Mouse (Mus musculus) forebrain, embryonic 13.5 days (tissue): Measurements from ENCODE around the gene Hpse2. TPM values are rescaled to one million over a fixed set of nuclear protein-coding genes. Genes with fewer than 3 reads are reported as not detected.

ENCODE experiments used
- ATAC-seq: fragments of 200-750 bp; cut with Nextera tagmentation; 2 replicates; pipeline ENCODE4 v1.8.0; 2017
- H3K27ac ChIP-seq: fragments of 300-500 bp; sonication (generic); 2 replicates; pipeline ENCODE4 v1.5.1; 2015; ENCODE audit warnings: inconsistent platforms, mild to moderate bottlenecking, moderate library complexity
- H3K27me3 ChIP-seq: fragments of 300-500 bp; sonication (generic); 2 replicates; pipeline ENCODE4 v1.6.1; 2015; ENCODE audit warnings: mild to moderate bottlenecking, inconsistent platforms
- H3K36me3 ChIP-seq: fragments of 300-500 bp; sonication (generic); 2 replicates; pipeline ENCODE4 v1.6.1; 2015; ENCODE audit warnings: mild to moderate bottlenecking, inconsistent platforms; ENCODE audit not compliant: poor library complexity, severe bottlenecking
- H3K4me1 ChIP-seq: fragments of 300-500 bp; sonication (generic); 2 replicates; pipeline ENCODE4 v1.6.1; 2015; ENCODE audit warnings: inconsistent platforms
- H3K4me2 ChIP-seq: fragments of 300-500 bp; sonication (generic); 2 replicates; pipeline ENCODE4 v1.6.1; 2015; ENCODE audit warnings: inconsistent platforms, mild to moderate bottlenecking, moderate library complexity
- H3K4me3 ChIP-seq: fragments of 300-500 bp; sonication (generic); 2 replicates; pipeline ENCODE4 v1.5.1; 2015; ENCODE audit warnings: mild to moderate bottlenecking, inconsistent platforms
- H3K9ac ChIP-seq: fragments of 300-500 bp; sonication (generic); 2 replicates; pipeline ENCODE4 v1.6.1; 2015; ENCODE audit warnings: mild to moderate bottlenecking, inconsistent platforms
- H3K9me3 ChIP-seq: fragments of 300-500 bp; sonication (generic); replicated peaks from 2 replicates; pipeline ENCODE4 v1.6.1; 2016; ENCODE audit warnings: inconsistent platforms
- WGBS: fragments of 180-500 bp; shearing (Covaris S2); methylation state at CpG from one replicate; pipeline ENCODE4 v1.1.7; 2015; 5-methylcytosine and 5-hydroxymethylcytosine counted together
- polyA plus RNA-seq: library from polyadenylated mRNA; unstranded; fragments of >200 nt; fragmentation: Nextera tagmentation; extraction: Ambion mirVana; gene quantifications from 2 replicates; pipeline ENCODE4 v1.2.1, GENCODE M21; 2015

Gene Hpse2
- polyA plus RNA-seq, 1 experiment from 2014 or later, result not detected

GRCm38 (mm10) chr19:42869663-42870530 lies 518.3 kb downstream of the Hpse2 start:
- H3K4me3 ChIP-seq, result no peak overlapping the region
- H3K4me2 ChIP-seq, result no peak overlapping the region
- whole genome bisulfite sequencing, result 87% methylated on average over 8 of the region's 8 CpGs
- no peak for ATAC-seq
- no peaks in the 10 kb centered on the region for H3K27me3 ChIP-seq
- H3K9ac ChIP-seq, result no peak overlapping the region
- H3K36me3 ChIP-seq, result no peaks in the 10 kb centered on the region
- no peaks in the 10 kb centered on the region for H3K4me1 ChIP-seq
- no peaks in the 10 kb centered on the region for H3K9me3 ChIP-seq
- no peak overlapping the region for H3K27ac ChIP-seq

DNA sequence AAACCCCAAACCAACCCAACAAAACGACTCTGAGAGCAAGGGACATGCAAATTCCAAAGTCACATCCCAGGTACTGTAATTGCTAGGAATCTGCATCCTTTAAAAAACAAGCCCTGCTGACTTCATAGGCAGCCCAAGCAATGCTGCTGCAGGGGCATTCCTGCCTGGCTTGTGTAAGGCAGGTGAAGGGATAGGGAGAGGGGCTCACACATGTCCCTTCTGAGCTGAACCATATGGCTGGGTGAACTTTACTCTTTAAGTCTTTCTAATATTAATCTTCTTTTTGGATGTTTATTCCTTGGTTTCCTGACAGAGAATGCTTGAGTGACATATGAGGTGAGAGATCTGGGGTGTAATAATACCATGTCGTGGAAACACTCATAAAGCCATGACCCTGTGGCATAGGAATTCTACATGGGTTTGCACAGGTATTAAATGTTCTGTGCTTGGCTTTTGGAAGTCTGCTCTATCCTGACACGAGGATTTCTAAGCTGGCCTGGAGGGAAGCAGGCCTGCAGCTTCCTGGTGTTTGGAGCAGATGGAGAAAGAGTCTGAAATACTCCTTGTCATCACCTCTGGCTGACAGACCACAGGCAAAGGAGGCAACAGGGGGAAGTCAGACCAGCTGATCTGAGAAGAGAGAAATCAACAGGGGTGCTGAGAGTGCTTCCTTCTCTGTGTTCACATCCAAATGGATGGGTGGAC lies 519.0 kb downstream of the Hpse2 start:
- no peaks in the 10 kb centered on the region for H3K27me3 ChIP-seq
- no peaks in the 10 kb centered on the region for H3K9me3 ChIP-seq
- no peak for ATAC-seq
- H3K36me3 ChIP-seq, result no peaks in the 10 kb centered on the region
- H3K4me3 ChIP-seq, result no peak overlapping the region
- H3K4me1 ChIP-seq, result no peaks in the 10 kb centered on the region
- no peak overlapping the region for H3K9ac ChIP-seq
- H3K27ac ChIP-seq, result no peak overlapping the region
- 65% methylated on average over 3 of the region's 3 CpGs for WGBS
- no peak overlapping the region for H3K4me2 ChIP-seq

GRCm38 (mm10) chr19:42863013-42863412 lies 525.1 kb downstream of the Hpse2 start:
- ATAC-seq, result no peak
- no peaks in the 10 kb centered on the region for H3K36me3 ChIP-seq
- H3K9ac ChIP-seq, result no peak overlapping the region
- H3K4me3 ChIP-seq, result no peak overlapping the region
- no peaks in the 10 kb centered on the region for H3K27me3 ChIP-seq
- no peaks in the 10 kb centered on the region for H3K9me3 ChIP-seq
- H3K27ac ChIP-seq, result no peak overlapping the region
- WGBS, result 55% methylated on average over 3 of the region's 3 CpGs
- H3K4me1 ChIP-seq, result no peaks in the 10 kb centered on the region
- no peak overlapping the region for H3K4me2 ChIP-seq

DNA sequence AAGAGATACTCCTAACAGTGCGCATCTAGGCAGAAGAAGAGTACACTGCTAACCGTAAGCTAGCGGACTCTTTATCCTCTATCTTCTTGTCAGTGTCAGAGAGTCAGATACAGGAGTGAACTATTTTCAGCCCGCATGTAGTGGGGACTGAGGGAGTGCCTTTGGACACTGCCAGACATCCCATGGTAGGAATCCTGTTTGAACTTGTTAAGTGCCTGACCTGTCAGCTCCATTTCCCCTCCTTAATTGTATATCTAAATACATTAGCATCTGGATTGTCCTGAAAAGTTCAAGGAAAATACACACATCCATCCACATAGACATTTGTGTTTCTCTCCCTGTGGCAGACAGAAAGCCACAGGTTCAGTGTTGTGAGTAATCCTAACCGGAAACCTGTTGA lies 531.1 kb downstream of the Hpse2 start:
- Histone ChIP-seq H3K4me1 (no peaks in the 10 kb centered on the region), H3K27me3 (no peaks in the 10 kb centered on the region), H3K4me2 (no peak overlapping the region), H3K27ac (no peak overlapping the region), H3K4me3 (no peak overlapping the region), H3K9me3 (no peaks in the 10 kb centered on the region), H3K9ac (no peak overlapping the region), H3K36me3 (no peaks in the 10 kb centered on the region)
- 97% methylated on average over 5 of the region's 5 CpGs for WGBS
- no peak for ATAC-seq

GRCm38 (mm10) chr19:42855649-42856048 lies 532.5 kb downstream of the Hpse2 start:
- H3K9me3 ChIP-seq, result no peaks in the 10 kb centered on the region
- no peak for ATAC-seq
- H3K4me1 ChIP-seq, result no peaks in the 10 kb centered on the region
- H3K4me2 ChIP-seq, result no peak overlapping the region
- H3K27ac ChIP-seq, result no peak overlapping the region
- no peaks in the 10 kb centered on the region for H3K27me3 ChIP-seq
- no peaks in the 10 kb centered on the region for H3K36me3 ChIP-seq
- H3K4me3 ChIP-seq, result no peak overlapping the region
- no peak overlapping the region for H3K9ac ChIP-seq
- WGBS, result 87% methylated on average over 4 of the region's 4 CpGs

DNA sequence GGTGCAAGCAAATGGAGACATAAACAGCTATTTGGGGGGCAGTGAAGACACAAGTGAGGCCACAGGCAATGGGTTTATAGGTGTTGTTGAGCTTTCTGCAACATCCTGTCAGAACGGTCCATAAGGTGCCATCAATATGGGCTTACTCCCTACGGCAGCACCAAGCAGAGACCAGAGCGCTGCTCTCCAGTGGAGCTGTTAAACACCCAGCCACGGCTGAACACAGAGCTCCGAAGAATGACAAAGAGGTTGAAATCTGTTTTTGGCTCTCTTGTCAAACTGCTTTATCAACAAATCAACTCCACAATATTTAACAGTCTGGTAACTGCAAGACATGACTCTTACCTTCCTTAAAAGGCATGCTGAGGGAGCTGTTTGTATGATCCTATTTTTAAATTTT lies 537.7 kb downstream of the Hpse2 start:
- H3K27ac ChIP-seq, result no peak overlapping the region
- H3K9ac ChIP-seq, result no peak overlapping the region
- 77% methylated on average over 5 of the region's 5 CpGs for WGBS
- H3K9me3 ChIP-seq, result no peaks in the 10 kb centered on the region
- no peak overlapping the region for H3K4me2 ChIP-seq
- no peak overlapping the region for H3K4me3 ChIP-seq
- no peaks in the 10 kb centered on the region for H3K27me3 ChIP-seq
- H3K4me1 ChIP-seq, result no peaks in the 10 kb centered on the region
- no peak for ATAC-seq
- no peaks in the 10 kb centered on the region for H3K36me3 ChIP-seq

- no peaks in the 10 kb centered on the region for H3K27me3 ChIP-seq
- 84% methylated on average over 4 of the region's 4 CpGs for WGBS
- H3K9me3 ChIP-seq, result no peaks in the 10 kb centered on the region
- H3K4me2 ChIP-seq, result no peak overlapping the region
- ATAC-seq, result no peak
- no peaks in the 10 kb centered on the region for H3K4me1 ChIP-seq
- no peak overlapping the region for H3K27ac ChIP-seq
- no peak overlapping the region for H3K9ac ChIP-seq
- H3K36me3 ChIP-seq, result no peaks in the 10 kb centered on the region
- no peak overlapping the region for H3K4me3 ChIP-seq
Measured at GRCm38 (mm10) chr19:42839621-42840294, 548.4 kb downstream of the Hpse2 start.

GRCm38 (mm10) chr19:42839118-42839517 lies 549.0 kb downstream of the Hpse2 start:
- Histone ChIP-seq H3K4me3 (no peak overlapping the region), H3K9me3 (no peaks in the 10 kb centered on the region), H3K27ac (no peak overlapping the region), H3K4me1 (no peaks in the 10 kb centered on the region), H3K4me2 (no peak overlapping the region), H3K9ac (no peak overlapping the region), H3K27me3 (no peaks in the 10 kb centered on the region), H3K36me3 (no peaks in the 10 kb centered on the region)
- no peak for ATAC-seq
- WGBS, result 61% methylated on average over 2 of the region's 2 CpGs

- no peak for ATAC-seq
- no peaks in the 10 kb centered on the region for H3K36me3 ChIP-seq
- no peak overlapping the region for H3K27ac ChIP-seq
- 85% methylated on average over 2 of the region's 2 CpGs for WGBS
- no peak overlapping the region for H3K4me2 ChIP-seq
- no peaks in the 10 kb centered on the region for H3K9me3 ChIP-seq
- H3K27me3 ChIP-seq, result no peaks in the 10 kb centered on the region
- H3K4me3 ChIP-seq, result no peak overlapping the region
- no peak overlapping the region for H3K9ac ChIP-seq
- H3K4me1 ChIP-seq, result no peaks in the 10 kb centered on the region
Measured at GRCm38 (mm10) chr19:42838271-42838670, 549.9 kb downstream of the Hpse2 start.

DNA sequence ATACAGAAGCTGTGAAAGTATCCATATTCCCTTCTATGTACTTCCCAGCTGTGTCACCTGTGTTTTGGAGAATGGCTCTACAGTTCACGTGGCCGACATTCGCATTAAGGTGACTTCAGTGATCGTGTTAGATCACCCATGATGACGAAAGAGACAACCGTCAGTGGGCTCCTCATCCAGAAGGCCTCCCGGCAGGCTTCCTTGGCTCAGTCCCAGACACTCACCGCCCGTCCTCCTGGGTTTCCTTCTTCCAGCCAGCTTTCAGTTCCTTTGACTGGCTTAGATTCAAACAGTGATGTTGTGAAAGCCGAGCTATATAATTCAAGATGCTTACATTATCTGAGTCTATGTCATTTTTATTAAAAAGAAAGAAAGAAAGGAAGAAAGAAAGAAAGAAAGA lies 550.6 kb downstream of the Hpse2 start:
- 71% methylated on average over 10 of the region's 10 CpGs for WGBS

DNA sequence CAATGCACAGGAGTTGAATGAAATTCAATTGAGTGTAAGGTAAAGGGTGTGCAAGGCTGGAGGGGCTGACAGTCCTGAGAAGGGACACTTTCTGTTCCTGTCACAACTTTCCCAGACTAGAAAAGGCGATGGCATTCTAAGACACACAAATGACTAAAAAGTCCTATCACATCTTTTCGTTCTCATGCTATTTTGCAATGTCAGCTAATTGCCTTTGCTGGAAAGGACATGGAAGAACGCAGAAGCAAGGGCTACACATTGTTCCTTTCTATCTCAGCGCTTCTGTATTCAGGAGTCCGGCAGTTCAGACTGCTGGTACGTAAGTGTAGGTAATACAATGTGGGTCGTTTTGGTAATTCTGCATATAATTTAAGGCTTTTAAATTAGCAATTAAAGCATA lies 555.0 kb downstream of the Hpse2 start:
- no peak for ATAC-seq
- Histone ChIP-seq H3K4me3 (no peak overlapping the region), H3K36me3 (no peaks in the 10 kb centered on the region), H3K4me1 (no peaks in the 10 kb centered on the region), H3K27ac (no peak overlapping the region), H3K9me3 (no peaks in the 10 kb centered on the region), H3K9ac (no peak overlapping the region), H3K27me3 (no peaks in the 10 kb centered on the region), H3K4me2 (no peak overlapping the region)
- 74% methylated on average over 7 of the region's 7 CpGs for WGBS

More for the DNA sequence above, 550.6 kb downstream of the Hpse2 start:
- no peaks in the 10 kb centered on the region for H3K4me1 ChIP-seq
- no peak overlapping the region for H3K27ac ChIP-seq
- H3K9ac ChIP-seq, result no peak overlapping the region
- H3K4me3 ChIP-seq, result no peak overlapping the region
- H3K9me3 ChIP-seq, result no peaks in the 10 kb centered on the region
- no peak for ATAC-seq
- H3K36me3 ChIP-seq, result no peaks in the 10 kb centered on the region
- H3K4me2 ChIP-seq, result no peak overlapping the region
- H3K27me3 ChIP-seq, result no peaks in the 10 kb centered on the region

DNA sequence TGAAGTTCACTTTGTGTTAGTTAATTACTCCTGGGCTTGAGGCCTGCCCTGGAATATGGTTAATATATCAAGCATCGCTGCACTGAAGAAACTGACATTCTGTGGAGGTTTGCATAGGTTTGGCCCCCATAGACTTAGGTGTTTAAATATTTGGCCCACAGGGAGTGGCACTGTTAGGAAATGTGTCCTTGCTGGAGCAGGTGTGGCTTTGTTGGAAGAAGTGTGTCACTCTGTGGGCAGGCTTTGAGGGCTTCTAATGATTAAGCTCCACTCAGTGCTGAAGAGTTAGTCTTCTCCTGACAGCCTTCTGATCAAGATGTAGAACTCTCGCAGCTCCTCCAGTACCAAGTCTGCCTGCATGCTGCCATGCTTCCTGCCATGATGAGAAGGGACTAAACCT lies 555.9 kb downstream of the Hpse2 start:
- WGBS, result 93% methylated on average over 2 of the region's 2 CpGs
- Histone ChIP-seq H3K27ac (no peak overlapping the region), H3K4me3 (no peak overlapping the region), H3K4me1 (no peaks in the 10 kb centered on the region), H3K9ac (no peak overlapping the region), H3K27me3 (no peaks in the 10 kb centered on the region), H3K4me2 (no peak overlapping the region), H3K9me3 (no peaks in the 10 kb centered on the region), H3K36me3 (no peaks in the 10 kb centered on the region)
- no peak for ATAC-seq
